Mouse (Mus musculus) brain, embryonic 14.5 days (tissue): ENCODE measurements at regions not wholly inside any gene's neighbourhood (a gene's known extent, or its start where the extent isn't known, plus 50 kb on each side); places are given as distances from the start of the nearest gene placed in this dataset.

Experiments used
- CTCF ChIP-seq: fragments of 200-500 bp; IDR thresholded peaks from 2 replicates; pipeline ENCODE4 v1.5.1; 2012; ENCODE audit warnings: inconsistent platforms, mild to moderate bottlenecking, moderate library complexity, borderline replicate concordance; ENCODE audit not compliant: insufficient read depth, insufficient read length; ENCODE audit errors: extremely low read depth
- POLR2A ChIP-seq: fragments of 200-500 bp; IDR thresholded peaks from 2 replicates; pipeline ENCODE4 v1.6.1; 2012; ENCODE audit warnings: mild to moderate bottlenecking, inconsistent platforms, borderline replicate concordance; ENCODE audit not compliant: poor library complexity, insufficient read depth, insufficient read length, severe bottlenecking; ENCODE audit errors: extremely low read depth

DNA sequence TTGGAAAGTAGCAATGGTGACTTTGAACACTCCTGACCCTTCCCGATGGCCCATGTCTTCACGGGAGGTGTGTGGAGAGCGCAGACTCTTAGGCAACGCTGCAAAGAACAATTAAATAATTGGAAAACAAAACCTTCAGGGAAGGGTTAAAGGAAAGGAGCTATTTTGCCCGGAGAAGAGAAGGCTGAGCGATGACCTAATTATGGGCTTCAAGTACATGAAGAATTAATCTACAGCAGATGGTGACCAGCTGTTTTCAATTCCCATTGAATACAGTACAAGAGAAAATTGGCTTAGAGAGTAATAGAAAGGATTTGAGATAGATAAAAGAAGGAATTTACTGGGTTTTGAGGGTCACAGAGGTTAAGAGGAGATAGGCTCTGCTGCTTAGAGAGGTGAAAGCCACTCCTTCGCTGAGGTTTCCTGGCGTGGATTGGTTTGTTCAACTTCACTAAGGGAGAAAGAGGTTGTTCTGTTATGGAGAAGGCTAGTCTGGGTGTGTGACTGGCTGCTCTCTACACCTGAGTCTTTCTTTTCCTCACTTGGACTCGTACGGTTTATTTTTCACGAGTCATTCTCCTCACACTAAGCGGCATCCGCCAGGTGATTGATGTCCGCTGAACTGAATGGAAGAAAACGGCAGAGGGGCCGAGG, 184.7 kb upstream of the Car8 start:
- TF ChIP-seq CTCF (no peak), POLR2A (no peak)
